Mouse (Mus musculus) embryonic facial prominence, embryonic 10.5 days (tissue): ENCODE data around the gene Atp2a1. TPM values are rescaled to one million over a fixed set of nuclear protein-coding genes. Genes with fewer than 3 reads are reported as not detected.

ENCODE experiments used
- DNase-seq: peaks from one replicate; pipeline ENCODE4 v3.0.0-alpha.2; 2017; ENCODE audit warnings: low spot score
- H3K27ac ChIP-seq: fragments of 300-500 bp; sonication (generic); replicated peaks from 2 replicates; pipeline ENCODE4 v1.5.1; 2016; ENCODE audit warnings: mild to moderate bottlenecking
- H3K27me3 ChIP-seq: fragments of 300-500 bp; sonication (generic); replicated peaks from 2 replicates; pipeline ENCODE4 v1.6.1; 2016; ENCODE audit warnings: low read depth, mild to moderate bottlenecking; ENCODE audit not compliant: poor library complexity, severe bottlenecking
- H3K36me3 ChIP-seq: fragments of 300-500 bp; sonication (generic); replicated peaks from 2 replicates; pipeline ENCODE4 v1.6.1; 2016; ENCODE audit warnings: mild to moderate bottlenecking, moderate library complexity
- H3K4me1 ChIP-seq: fragments of 300-500 bp; sonication (generic); 2 replicates; pipeline ENCODE4 v1.6.1; 2016
- H3K4me3 ChIP-seq: fragments of 300-500 bp; sonication (generic); 2 replicates; pipeline ENCODE4 v1.5.1; 2016; ENCODE audit warnings: mild to moderate bottlenecking, moderate library complexity
- H3K9me3 ChIP-seq: fragments of 300-500 bp; sonication (generic); 2 replicates; pipeline ENCODE4 v1.6.1; 2016; ENCODE audit warnings: mild to moderate bottlenecking
- WGBS: fragments of 180-500 bp; shearing (Covaris S2); methylation state at CpG from one replicate; pipeline ENCODE4 v1.1.7; 2016; 5-methylcytosine and 5-hydroxymethylcytosine counted together
- polyA plus RNA-seq: library from polyadenylated mRNA; unstranded; fragments of >200 nt; fragmentation: Nextera tagmentation; extraction: Ambion mirVana; gene quantifications from 2 replicates; pipeline ENCODE4 v1.2.1, GENCODE M21; 2016

The Atp2a1 gene
- polyA plus RNA-seq, result 1.8 and 2.5 TPM in 2 replicates

DNA sequence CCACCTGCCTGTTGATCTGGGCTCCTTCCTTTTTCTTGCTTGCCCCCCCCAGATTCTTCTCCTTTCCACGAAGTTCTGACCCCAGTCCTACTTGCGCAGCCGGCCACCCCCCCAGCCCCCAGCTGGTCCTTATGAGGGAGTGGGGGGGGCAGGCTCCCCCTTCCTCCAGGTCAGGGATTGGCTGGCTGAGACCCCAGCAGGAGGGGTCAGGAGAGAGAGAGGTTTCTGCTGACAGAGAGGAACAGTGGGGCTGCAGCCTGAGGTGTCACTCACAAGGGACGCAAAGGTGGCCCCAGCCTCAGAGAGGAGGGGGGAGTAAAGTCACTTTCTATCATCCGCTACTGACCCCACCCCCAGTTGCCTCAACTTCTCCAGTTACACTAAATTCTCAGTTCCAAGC is at the start of gene Atp2a1:
Gene Atp2a1 (minus strand): TSS at position 105 of the 400 bp plus-strand sequence.
- H3K27ac ChIP-seq, result peak within 1 kb of the TSS; percentile 63
- WGBS, result 45% methylated on average over 5 of the region's 5 CpGs

DNA sequence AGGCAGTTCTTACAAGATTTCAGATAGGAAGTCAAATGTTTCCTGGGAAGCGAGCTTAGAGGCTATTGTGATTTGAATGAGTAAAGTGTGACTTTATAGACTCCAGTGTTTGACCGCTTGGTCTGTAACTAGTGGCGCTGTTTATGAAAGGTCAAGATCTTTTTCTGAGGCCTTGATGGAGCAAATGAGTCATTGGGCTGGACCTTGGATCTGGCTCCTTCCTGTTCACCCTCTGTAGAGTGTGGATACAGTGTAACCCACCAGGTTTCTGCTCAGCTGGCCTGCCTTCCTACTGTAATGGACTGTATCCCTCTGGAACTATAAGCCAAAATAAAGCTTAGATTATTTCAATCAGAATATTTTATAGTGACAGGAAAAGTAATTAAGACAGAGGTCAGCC is 48.4 kb upstream of the Atp2a1 start:
- Histone ChIP-seq H3K27me3 (no peaks in the 10 kb centered on the region), H3K27ac (no peak overlapping the region), H3K36me3 (no peaks in the 10 kb centered on the region), H3K4me3 (no peak overlapping the region), H3K4me1 (no peaks in the 10 kb centered on the region), H3K9me3 (no peaks in the 10 kb centered on the region)
- DNase-seq, result no peak
- WGBS, result 85% methylated on average over 3 of the region's 3 CpGs

More for the DNA sequence above, at the start of gene Atp2a1:
- Histone ChIP-seq H3K9me3 (no peaks in the 10 kb centered on the region), H3K4me1 (peaks cover 60% of the 10 kb centered on the region), H3K27me3 (0 out of 2 replicates have a peak, but pooled peaks cover 11% of the 10 kb centered on the region), H3K4me3 (peak within 1 kb of the TSS; percentile 12; the same call in 1 of the 2 replicates), H3K36me3 (peaks cover 25% of the 10 kb centered on the region)
- no peak for DNase-seq

DNA sequence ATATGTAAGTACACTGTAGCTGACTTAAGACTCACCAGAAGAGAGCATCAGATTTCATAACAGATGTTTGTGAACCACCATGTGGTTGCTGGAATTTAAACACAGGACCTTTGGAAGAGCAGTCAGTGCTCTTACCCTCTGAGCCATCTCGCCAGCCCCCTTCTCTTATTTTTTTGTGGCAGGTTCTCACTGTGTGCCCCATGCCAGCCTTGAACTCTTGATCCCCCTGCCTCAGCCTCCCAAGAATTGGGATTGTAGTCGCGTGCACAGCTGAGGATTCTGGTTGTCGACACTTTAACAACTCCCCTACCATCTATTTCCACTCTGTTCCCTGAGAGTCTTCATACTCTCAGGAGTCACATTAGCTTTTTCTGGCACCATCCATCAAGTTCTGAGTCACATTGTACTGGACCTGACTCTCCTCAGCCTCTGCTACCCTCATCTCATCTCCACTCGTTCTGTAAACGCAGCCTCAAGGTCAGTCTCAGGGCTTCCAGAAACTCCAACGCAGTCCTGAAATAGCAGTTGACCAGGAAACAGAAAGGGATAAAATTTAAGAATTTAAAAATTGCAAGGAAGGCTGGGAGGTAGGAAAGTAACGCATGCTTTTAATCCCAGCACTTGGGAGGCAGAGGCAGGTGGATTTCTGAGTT is 44.3 kb upstream of the Atp2a1 start:
- Histone ChIP-seq H3K4me1 (peaks cover 7% of the 10 kb centered on the region), H3K36me3 (no peaks in the 10 kb centered on the region), H3K27ac (no peak overlapping the region), H3K27me3 (no peaks in the 10 kb centered on the region), H3K4me3 (no peak overlapping the region), H3K9me3 (no peaks in the 10 kb centered on the region)
- WGBS, result 86% methylated on average over 8 of the region's 8 CpGs
- no peak for DNase-seq

DNA sequence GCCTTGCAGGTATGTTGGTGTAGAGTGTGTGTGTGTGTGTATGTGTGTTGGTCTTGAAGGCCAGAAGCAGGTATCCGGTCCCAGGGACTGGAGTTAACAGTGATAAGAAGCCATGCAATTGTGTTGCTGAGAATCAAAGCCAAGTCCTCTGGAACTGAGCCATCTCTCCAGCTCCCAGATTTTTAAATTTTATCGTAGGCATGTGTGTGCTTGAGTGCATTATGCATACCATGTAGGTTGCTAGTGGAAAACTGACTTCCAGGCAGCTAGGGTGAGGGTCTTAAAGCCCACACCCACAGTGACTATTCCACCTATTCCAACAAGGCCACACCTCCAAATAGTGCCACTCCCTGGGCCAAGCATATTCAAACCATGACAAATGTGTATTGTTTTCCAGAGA is 42.0 kb upstream of the Atp2a1 start:
- Histone ChIP-seq H3K9me3 (no peaks in the 10 kb centered on the region), H3K4me1 (peaks cover 13% of the 10 kb centered on the region), H3K36me3 (peaks cover 15% of the 10 kb centered on the region), H3K27ac (no peak overlapping the region), H3K4me3 (no peak overlapping the region), H3K27me3 (no peaks in the 10 kb centered on the region)
- no peak for DNase-seq
- WGBS, result 90% methylated on average over 2 of the region's 2 CpGs

DNA sequence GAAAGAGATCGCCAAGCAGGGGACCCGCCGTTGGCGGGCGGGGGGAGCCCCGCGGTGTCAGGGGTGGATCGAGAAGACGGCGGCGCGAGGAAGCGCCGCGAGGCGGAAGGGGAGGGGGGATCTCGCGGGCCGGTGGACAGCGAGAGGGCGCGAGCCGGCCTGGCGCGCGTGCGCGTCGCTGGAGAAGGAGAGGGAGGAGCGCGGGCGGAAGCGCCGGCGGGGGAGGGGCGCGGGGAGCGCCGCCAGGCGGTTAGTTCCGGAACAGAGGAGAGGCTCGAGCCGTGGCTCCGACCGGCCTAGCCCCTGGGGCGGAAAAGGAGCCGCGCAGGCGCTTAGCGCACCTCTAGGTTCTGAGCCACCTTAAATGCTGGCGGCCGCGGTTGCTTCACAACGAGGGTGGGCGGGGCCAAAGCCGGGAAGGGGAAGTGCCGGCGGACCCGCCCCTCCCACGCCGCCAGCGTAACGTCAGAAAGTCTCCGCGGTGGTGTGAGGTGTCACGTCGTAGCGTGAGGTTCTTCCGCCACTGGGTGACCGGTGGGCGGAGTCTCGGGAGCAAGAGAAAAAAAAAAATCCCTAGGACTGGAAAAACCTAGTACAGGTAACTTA is 40.5 kb upstream of the Atp2a1 start, which contains the start of gene Atxn2l:
Gene Atxn2l (minus strand): TSS at position 165 of the 606 bp plus-strand sequence.
- Histone ChIP-seq H3K36me3 (peaks cover 30% of the 10 kb centered on the region), H3K4me1 (peaks cover 13% of the 10 kb centered on the region), H3K27ac (peak within 1 kb of the TSS; percentile 100), H3K4me3 (peak within 1 kb of the TSS; percentile 99), H3K27me3 (no peaks in the 10 kb centered on the region), H3K9me3 (no peaks in the 10 kb centered on the region)
- peak; percentile 99 for DNase-seq
- WGBS, result under 1% methylated on average over 69 of the region's 72 CpGs

DNA sequence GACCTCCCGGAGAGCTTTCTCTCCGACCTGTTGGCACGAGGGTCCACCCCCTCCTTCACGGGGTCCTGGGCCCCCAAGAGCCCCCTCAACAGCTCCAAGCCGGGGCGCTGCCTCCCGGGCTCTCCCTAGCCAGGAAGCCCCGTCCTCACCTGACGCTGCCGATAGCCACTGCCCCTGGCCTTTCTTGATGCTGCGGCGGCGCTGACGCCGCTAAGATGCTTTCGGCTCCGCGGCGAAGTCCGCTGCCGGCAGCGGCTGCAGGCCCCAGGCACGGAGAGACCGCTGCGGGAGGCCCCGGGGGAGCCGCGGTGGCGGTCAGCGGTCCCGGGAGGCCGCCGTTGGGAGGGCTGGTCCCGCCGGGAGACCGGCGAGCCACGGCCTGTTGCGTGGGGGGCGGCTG is 39.8 kb upstream of the Atp2a1 start:
- WGBS, result under 1% methylated on average over 40 of the region's 40 CpGs

DNA sequence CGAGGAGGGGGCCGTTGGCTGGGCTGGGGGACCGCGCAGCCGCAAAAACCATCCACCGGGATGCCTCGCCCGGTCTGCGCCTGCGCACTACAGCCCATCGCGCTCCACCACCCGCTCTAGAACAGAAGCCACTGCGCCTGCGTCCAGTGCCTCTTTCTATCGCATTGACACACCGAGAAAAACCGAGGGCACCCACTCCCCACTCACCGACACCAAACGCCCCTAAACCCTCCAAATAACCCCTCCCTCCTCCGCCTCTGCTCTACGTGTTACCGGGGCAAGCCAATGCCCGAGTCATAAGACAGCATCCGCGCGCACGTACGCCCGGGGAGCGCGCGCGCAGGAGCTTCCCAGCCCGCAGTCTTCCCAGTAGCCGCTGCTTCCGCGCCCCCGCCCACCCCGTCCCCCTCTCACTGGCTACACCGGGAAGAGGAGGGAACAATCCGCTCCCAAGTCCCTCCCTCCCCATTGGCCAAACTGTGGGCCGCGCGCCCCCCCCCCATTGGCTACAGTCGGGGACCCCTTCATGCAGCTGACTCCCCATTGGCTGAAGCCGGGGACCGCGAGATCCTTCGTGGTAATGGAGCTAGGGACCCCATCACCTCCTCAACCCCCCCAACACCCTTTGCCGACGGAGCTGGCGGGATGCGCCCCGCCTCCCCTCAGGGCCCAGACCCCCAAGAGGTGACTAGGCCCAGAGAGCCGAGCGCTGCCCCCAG is 39.3 kb upstream of the Atp2a1 start:
- Histone ChIP-seq H3K4me3 (peak overlapping the region; percentile 99), H3K27ac (peak overlapping the region; percentile 100), H3K4me1 (peaks cover 13% of the 10 kb centered on the region), H3K36me3 (peaks cover 42% of the 10 kb centered on the region), H3K27me3 (no peaks in the 10 kb centered on the region), H3K9me3 (no peaks in the 10 kb centered on the region)
- peak; percentile 99 for DNase-seq
- under 1% methylated on average over 57 of the region's 57 CpGs for WGBS

More for the DNA sequence above, 39.8 kb upstream of the Atp2a1 start:
- Histone ChIP-seq H3K36me3 (peaks cover 36% of the 10 kb centered on the region), H3K27ac (peak overlapping the region; percentile 100), H3K4me3 (peak overlapping the region; percentile 99), H3K27me3 (no peaks in the 10 kb centered on the region), H3K4me1 (peaks cover 13% of the 10 kb centered on the region), H3K9me3 (no peaks in the 10 kb centered on the region)
- no peak for DNase-seq

DNA sequence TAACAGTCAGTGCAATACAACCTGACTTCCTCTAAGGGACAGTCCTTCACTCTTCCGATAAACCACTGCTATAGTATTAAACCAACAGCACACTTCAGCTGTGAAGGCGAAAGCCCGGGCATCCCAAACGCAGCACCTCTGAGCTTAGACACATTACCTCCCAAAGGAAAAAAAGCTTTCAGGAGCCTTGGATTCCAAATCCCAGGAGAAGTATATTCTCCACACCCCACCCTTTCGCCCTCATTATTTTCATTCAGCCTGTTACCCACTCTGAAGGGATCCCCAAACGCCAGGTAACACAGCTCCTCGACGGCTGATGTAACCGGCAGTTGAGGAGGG is 38.7 kb upstream of the Atp2a1 start:
- H3K4me1 ChIP-seq, result peaks cover 13% of the 10 kb centered on the region
- 6% methylated on average over 9 of the region's 9 CpGs for WGBS

DNA sequence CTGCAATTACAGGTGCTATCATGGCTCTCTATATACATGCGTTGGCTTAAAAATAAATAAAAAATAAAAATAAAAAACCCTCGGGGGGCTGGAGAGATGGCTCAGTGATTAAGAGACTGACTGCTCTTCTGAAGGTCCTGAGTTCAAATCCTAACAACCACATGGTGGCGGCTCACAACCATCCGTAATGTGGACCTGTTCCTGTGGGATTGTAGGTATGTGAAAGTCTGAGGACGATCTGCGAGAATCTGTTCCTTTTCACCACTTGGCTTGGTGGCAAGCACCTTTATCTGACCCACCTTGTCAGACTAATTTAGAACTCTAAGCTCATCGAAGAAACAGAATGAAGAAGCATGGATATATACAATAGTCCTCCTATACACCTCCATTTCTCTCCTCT is 36.5 kb upstream of the Atp2a1 start:
- DNase-seq, result no peak
- Histone ChIP-seq H3K9me3 (no peaks in the 10 kb centered on the region), H3K27me3 (no peaks in the 10 kb centered on the region), H3K27ac (no peak overlapping the region), H3K36me3 (peaks cover 70% of the 10 kb centered on the region), H3K4me3 (no peak overlapping the region), H3K4me1 (peaks cover 13% of the 10 kb centered on the region)
- 95% methylated on average over 7 of the region's 7 CpGs for WGBS

More for the DNA sequence above, 38.7 kb upstream of the Atp2a1 start:
- Histone ChIP-seq H3K4me3 (peak overlapping the region; percentile 99), H3K27ac (peak overlapping the region; percentile 100), H3K9me3 (no peaks in the 10 kb centered on the region), H3K27me3 (no peaks in the 10 kb centered on the region), H3K36me3 (peaks cover 47% of the 10 kb centered on the region)
- no peak for DNase-seq

DNA sequence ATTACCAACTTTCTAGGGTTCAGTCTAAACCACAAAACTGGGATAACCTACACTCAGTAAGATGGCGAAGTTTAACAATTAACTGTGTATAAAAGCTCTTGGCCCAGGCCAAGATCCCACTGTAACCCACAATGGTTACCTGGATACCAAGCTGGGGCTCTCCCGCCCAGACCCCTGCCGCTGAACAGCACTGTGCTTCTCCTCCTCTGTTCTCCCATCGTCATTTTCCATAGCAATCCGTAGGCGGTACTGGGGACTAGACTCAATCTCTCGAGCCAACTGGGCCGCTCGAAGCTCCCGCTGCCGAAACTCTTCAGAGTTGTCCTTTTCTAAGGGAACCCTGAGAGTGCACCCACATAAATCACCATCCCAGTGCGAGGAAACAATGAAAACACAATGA is 35.1 kb upstream of the Atp2a1 start:
- no peak overlapping the region for H3K4me3 ChIP-seq
- no peak overlapping the region for H3K27ac ChIP-seq
- H3K27me3 ChIP-seq, result no peaks in the 10 kb centered on the region
- H3K9me3 ChIP-seq, result no peaks in the 10 kb centered on the region
- 95% methylated on average over 12 of the region's 12 CpGs for WGBS
- peaks cover 7% of the 10 kb centered on the region for H3K4me1 ChIP-seq
- peaks cover 84% of the 10 kb centered on the region for H3K36me3 ChIP-seq
- DNase-seq, result no peak

DNA sequence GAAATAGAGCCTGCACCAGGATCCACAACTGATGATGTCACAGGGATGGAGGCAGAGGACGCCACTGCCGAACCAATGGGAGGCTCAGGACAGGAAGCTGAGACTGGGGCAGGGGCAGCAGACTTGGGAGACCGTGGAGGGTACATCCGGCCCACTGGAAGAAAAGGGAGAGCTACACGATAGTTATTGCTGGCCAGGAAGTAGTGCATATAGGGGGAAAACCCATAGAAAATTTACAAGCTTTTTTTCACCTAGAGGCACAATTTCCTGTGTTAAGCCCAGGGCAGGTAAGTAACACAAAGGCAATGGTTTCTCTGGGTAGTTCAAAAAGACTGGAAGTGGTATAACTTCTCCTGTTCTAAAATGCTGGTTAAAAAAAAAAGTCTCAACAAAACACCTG is 33.6 kb upstream of the Atp2a1 start:
- Histone ChIP-seq H3K4me1 (peaks cover 10% of the 10 kb centered on the region), H3K4me3 (no peak overlapping the region), H3K27me3 (no peaks in the 10 kb centered on the region), H3K9me3 (no peaks in the 10 kb centered on the region), H3K27ac (no peak overlapping the region), H3K36me3 (peaks cover 99% of the 10 kb centered on the region)
- DNase-seq, result no peak
- WGBS, result 89% methylated on average over 5 of the region's 5 CpGs

DNA sequence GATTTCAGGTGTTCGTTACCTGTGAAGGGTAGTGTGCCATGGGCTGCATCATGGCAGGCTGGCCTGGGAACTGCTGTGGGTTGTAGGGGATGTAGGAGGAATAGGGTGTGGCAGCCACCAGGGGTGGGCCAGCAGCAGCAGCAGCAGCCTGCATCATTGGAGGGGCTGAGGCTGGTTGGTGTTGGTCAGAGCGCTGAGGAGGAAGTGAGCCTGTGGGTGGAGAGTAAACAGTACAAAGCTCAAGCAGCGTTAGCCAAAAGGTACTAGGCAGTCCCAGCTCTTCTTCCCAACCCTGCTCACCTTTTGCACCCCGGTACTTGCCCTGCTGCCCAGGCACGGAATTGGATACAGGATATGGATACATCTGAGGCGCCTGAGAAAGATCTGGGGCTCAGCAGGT is 31.2 kb upstream of the Atp2a1 start:
- no peak for DNase-seq
- Histone ChIP-seq H3K27ac (no peak overlapping the region), H3K4me1 (0 out of 2 replicates have a peak, but pooled peaks cover 4% of the 10 kb centered on the region), H3K27me3 (no peaks in the 10 kb centered on the region), H3K9me3 (no peaks in the 10 kb centered on the region), H3K36me3 (peaks cover 100% of the 10 kb centered on the region), H3K4me3 (no peak overlapping the region)
- 86% methylated on average over 6 of the region's 6 CpGs for WGBS
